ENCODE assay signal across 9 mouse cellular contexts in the genomic region with DNA sequence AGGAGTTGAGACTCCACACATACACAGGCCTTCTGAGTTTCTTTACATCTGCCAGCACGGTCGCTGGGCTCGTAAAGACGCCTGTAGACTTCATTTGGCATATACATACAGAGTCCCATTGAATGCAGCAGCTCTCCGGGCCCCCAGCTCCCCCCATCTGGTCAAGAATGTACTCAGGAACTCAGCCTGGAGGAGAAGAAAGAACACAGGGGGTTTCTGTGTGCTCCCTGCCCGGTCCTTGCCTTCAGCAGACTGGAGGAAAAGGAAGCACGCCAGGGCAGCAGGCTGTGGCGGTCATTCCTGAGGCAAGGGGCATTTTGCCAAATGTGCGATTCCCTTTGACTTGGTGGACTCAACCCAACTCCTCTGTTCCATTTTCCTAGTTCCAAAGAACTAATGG. TPM values are rescaled to one million over a fixed set of nuclear protein-coding genes. Genes with fewer than 3 reads are reported as not detected.
DNase-seq lines count a peak whose midpoint lies in the region; ATAC-seq and TF ChIP-seq lines count a peak whose summit lies in the region.
"Had no signal": no experiment of that assay in that cellular context is flagged by ENCODE, and none has a peak within 500 bp of the region (broad histone marks: within the 10 kb centered on the region; RNA-seq: fewer than 3 reads in every experiment).

No protein-coding gene starts in this region.

- H3K4me2 ChIP-seq in liver, embryonic 11.5 days, result no peak overlapping the region
- peak overlapping the region; percentile 37 for H3K4me2 ChIP-seq in embryonic facial prominence, embryonic 13.5 days
- no peak overlapping the region for H3K4me2 ChIP-seq in heart, embryonic 16.5 days (ENCODE audit: low read depth, low read length)
- no peak overlapping the region for H3K4me2 ChIP-seq in neural tube, embryonic 14.5 days (ENCODE audit: low read depth, low read length)

- peaks cover 7% of the 10 kb centered on the region; the same call in 1 of the 2 replicates for H3K4me1 ChIP-seq in liver, adult 2 months (ENCODE audit: control insufficient read depth, insufficient read depth, low read length)
- no peaks in the 10 kb centered on the region for H3K4me1 ChIP-seq in liver, embryonic 11.5 days (replicated peaks; ENCODE audit: control insufficient read depth, insufficient read depth, low read length)
- peaks cover 74% of the 10 kb centered on the region for H3K4me1 ChIP-seq in embryonic facial prominence, embryonic 13.5 days
- H3K4me1 ChIP-seq in heart, embryonic 16.5 days (ENCODE audit: control insufficient read depth, insufficient read depth, low read length), result peaks cover 6% of the 10 kb centered on the region; the same call in 1 of the 2 replicates
- 0 out of 2 replicates have a peak, but pooled peaks cover 2% of the 10 kb centered on the region for H3K4me1 ChIP-seq in neural tube, embryonic 14.5 days (ENCODE audit: control insufficient read depth, insufficient read depth, low read length)

- peak; percentile 62 for DNase-seq in liver, adult 2 months (ENCODE audit: extremely low read depth, low read depth, low spot score)
- no peak for DNase-seq in liver, embryonic 11.5 days (ENCODE audit: low spot score)
- DNase-seq in layer of hippocampus, adult 2 months (ENCODE audit: low spot score in 2 of 2), result peak; percentile 37 to 38
- no peak for DNase-seq in spleen, postnatal 10 days (ENCODE audit: low spot score in 2 of 2)

- H3K9me3 ChIP-seq in liver, embryonic 11.5 days (ENCODE audit: control insufficient read depth, low read length), result no peaks in the 10 kb centered on the region
- H3K9me3 ChIP-seq in embryonic facial prominence, embryonic 13.5 days, result no peaks in the 10 kb centered on the region
- H3K9me3 ChIP-seq in heart, embryonic 16.5 days (replicated peaks; ENCODE audit: control insufficient read depth, low read length), result no peaks in the 10 kb centered on the region
- no peaks in the 10 kb centered on the region for H3K9me3 ChIP-seq in neural tube, embryonic 14.5 days (ENCODE audit: control insufficient read depth, low read length)

- H3K79me2 ChIP-seq in liver, adult 2 months (ENCODE audit: control insufficient read depth, insufficient read depth, low read length), result peaks cover 18% of the 10 kb centered on the region; the same call in 1 of the 2 replicates

- H3K4me3 ChIP-seq in liver, adult 2 months (ENCODE audit: insufficient read depth, low read depth, low read length), result no peak overlapping the region
- H3K4me3 ChIP-seq in liver, embryonic 11.5 days (ENCODE audit: low read depth, low read length), result no peak overlapping the region
- no peak overlapping the region for H3K4me3 ChIP-seq in embryonic facial prominence, embryonic 13.5 days
- no peak overlapping the region for H3K4me3 ChIP-seq in heart, embryonic 16.5 days (ENCODE audit: low read length)
- H3K4me3 ChIP-seq in layer of hippocampus, adult 2 months, result no peak overlapping the region
- no peak overlapping the region for H3K4me3 ChIP-seq in neural tube, embryonic 14.5 days (ENCODE audit: low read depth, low read length)

- TF ChIP-seq POLR2A in liver, adult 2 months (IDR thresholded peaks at IDR 0.05; ENCODE audit: extremely low read depth, insufficient read depth, low read length), result no peak

- no peak overlapping the region for H3K27ac ChIP-seq in liver, adult 2 months (replicated peaks; ENCODE audit: insufficient read depth, low read depth, low read length)
- H3K27ac ChIP-seq in liver, embryonic 11.5 days (ENCODE audit: low read depth, low read length), result no peak overlapping the region
- H3K27ac ChIP-seq in embryonic facial prominence, embryonic 13.5 days, result peak overlapping the region; percentile 92
- H3K27ac ChIP-seq in heart, embryonic 16.5 days (ENCODE audit: low read length), result 0 out of 2 replicates have a peak overlapping the region, but pooled peaks have one; percentile 6
- H3K27ac ChIP-seq in layer of hippocampus, adult 2 months, result no peak overlapping the region
- H3K27ac ChIP-seq in neural tube, embryonic 14.5 days (ENCODE audit: low read depth, low read length), result no peak overlapping the region

- WGBS in liver, adult 2 months, result 66% methylated on average over 9 of the region's 9 CpGs
- WGBS in liver, embryonic 11.5 days, result 92% methylated on average over 9 of the region's 9 CpGs
- 34% methylated on average over 9 of the region's 9 CpGs for WGBS in embryonic facial prominence, embryonic 13.5 days
- WGBS in heart, embryonic 16.5 days, result 63% methylated on average over 9 of the region's 9 CpGs
- WGBS in neural tube, embryonic 14.5 days, result 72% methylated on average over 9 of the region's 9 CpGs

- TF ChIP-seq CTCF in liver, adult 2 months (IDR thresholded peaks at IDR 0.05; ENCODE audit: low read depth, low read length), result no peak
- TF ChIP-seq CTCF in layer of hippocampus, adult 2 months (conservative IDR thresholded peaks at IDR 0.05), result no peak

- H3K9ac ChIP-seq in liver, adult 2 months (ENCODE audit: low read depth, low read length), result no peak overlapping the region
- H3K9ac ChIP-seq in liver, embryonic 11.5 days (ENCODE audit: low read depth, low read length), result no peak overlapping the region
- 0 out of 2 replicates have a peak overlapping the region, but pooled peaks have one; percentile 36 for H3K9ac ChIP-seq in embryonic facial prominence, embryonic 13.5 days
- no peak overlapping the region for H3K9ac ChIP-seq in heart, embryonic 16.5 days (ENCODE audit: low read length)
- no peak overlapping the region for H3K9ac ChIP-seq in neural tube, embryonic 14.5 days (replicated peaks; ENCODE audit: low read depth, low read length)

- no peaks in the 10 kb centered on the region for H3K27me3 ChIP-seq in liver, adult 2 months (ENCODE audit: control insufficient read depth, insufficient read depth, low read length)
- H3K27me3 ChIP-seq in liver, embryonic 11.5 days (replicated peaks; ENCODE audit: control insufficient read depth, insufficient read depth, low read length), result no peaks in the 10 kb centered on the region
- H3K27me3 ChIP-seq in embryonic facial prominence, embryonic 13.5 days, result no peaks in the 10 kb centered on the region
- no peaks in the 10 kb centered on the region for H3K27me3 ChIP-seq in heart, embryonic 16.5 days (ENCODE audit: control insufficient read depth, insufficient read depth, low read length)
- H3K27me3 ChIP-seq in neural tube, embryonic 14.5 days (ENCODE audit: control insufficient read depth, insufficient read depth, low read length), result no peaks in the 10 kb centered on the region
- H3K27me3 ChIP-seq: Patski had no signal

- no peak for ATAC-seq in liver, embryonic 11.5 days (replicated peaks; ENCODE audit: low FRiP score)
- peak; percentile 54 for ATAC-seq in embryonic facial prominence, embryonic 13.5 days (ENCODE audit: insufficient number of reproducible peaks, insufficient read depth, low FRiP score, low TSS enrichment, low read depth)
- ATAC-seq in heart, embryonic 16.5 days (replicated peaks; ENCODE audit: extremely low read depth, insufficient read depth, low FRiP score), result peak; percentile 63; the same call in 1 of the 2 replicates
- peak; percentile 56; the same call in 1 of the 2 replicates for ATAC-seq in neural tube, embryonic 14.5 days (ENCODE audit: low read depth)
- ATAC-seq in megakaryocyte, adult 5-6 weeks (ENCODE audit: poor library complexity, severe bottlenecking), result no peak
- ATAC-seq: Patski had no signal

- H3K36me3 ChIP-seq in liver, adult 2 months (ENCODE audit: control insufficient read depth, insufficient read depth, low read length), result no peaks in the 10 kb centered on the region
- 0 out of 2 replicates have a peak, but pooled peaks cover 2% of the 10 kb centered on the region for H3K36me3 ChIP-seq in liver, embryonic 11.5 days (ENCODE audit: control insufficient read depth, insufficient read depth, low read length)
- H3K36me3 ChIP-seq in embryonic facial prominence, embryonic 13.5 days, result peaks cover 35% of the 10 kb centered on the region
- H3K36me3 ChIP-seq in heart, embryonic 16.5 days (ENCODE audit: control insufficient read depth, insufficient read depth), result 0 out of 2 replicates have a peak, but pooled peaks cover 5% of the 10 kb centered on the region
- no peaks in the 10 kb centered on the region for H3K36me3 ChIP-seq in neural tube, embryonic 14.5 days (ENCODE audit: control insufficient read depth, insufficient read depth, low read length)

RNA-seq across cellular contexts. Expression of a gene that starts 20.2 kb away (rescaled TPM):
- 0.92 and 1.1 TPM in 2 replicates for total RNA-seq in liver, adult 2 months (2014; rRNA removed)
- 5.0 and 6.9 TPM in 2 replicates for polyA plus RNA-seq in liver, adult 2 months (2012; rRNA removed)
- polyA plus RNA-seq in liver, embryonic 11.5 days (2014; fragmentation: Nextera tagmentation; extraction: Ambion mirVana), result 11.6 and 14.6 TPM in 2 replicates
- polyA plus RNA-seq in embryonic facial prominence, embryonic 13.5 days (2015; fragmentation: Nextera tagmentation; extraction: Ambion mirVana), result 59.2 and 63.7 TPM in 2 replicates
- 13.6 and 14.0 TPM in 2 replicates for polyA plus RNA-seq in heart, embryonic 16.5 days (2015; fragmentation: Nextera tagmentation; extraction: Ambion mirVana)
- 1 to 10 TPM; 3.6 to 3.8 TPM for total RNA-seq in layer of hippocampus, adult 2 months (2021)
- polyA plus RNA-seq in neural tube, embryonic 14.5 days (2014; fragmentation: Nextera tagmentation; extraction: Ambion mirVana), result 5.2 and 8.0 TPM in 2 replicates
- total RNA-seq in megakaryocyte, adult 5-6 weeks (2015), result 0.25 TPM in 1 of 2 replicates, not detected in the other
- total RNA-seq in megakaryocyte, adult 5-6 weeks (2017), result not detected in 2 replicates

Comparison
In these comparisons a context has a peak if more than half of its experiments do, and no peak if none do; other contexts are left out.
1. DNase-seq: peak in liver, adult 2 months (single experiment) and layer of hippocampus, adult 2 months (2 of 2); none in liver, embryonic 11.5 days (single experiment) and spleen, postnatal 10 days (0 of 2).
2. H3K27ac ChIP-seq: peak in embryonic facial prominence, embryonic 13.5 days (single experiment) and heart, embryonic 16.5 days (single experiment); none in liver, adult 2 months (single experiment), liver, embryonic 11.5 days (single experiment), layer of hippocampus, adult 2 months (single experiment) and neural tube, embryonic 14.5 days (single experiment).
3. ATAC-seq: peak in embryonic facial prominence, embryonic 13.5 days (single experiment), heart, embryonic 16.5 days (single experiment) and neural tube, embryonic 14.5 days (single experiment); none in liver, embryonic 11.5 days (single experiment) and megakaryocyte, adult 5-6 weeks (single experiment).